Mouse (Mus musculus): ENCODE measurements around the gene Epha1.

The Epha1 gene

DNA sequence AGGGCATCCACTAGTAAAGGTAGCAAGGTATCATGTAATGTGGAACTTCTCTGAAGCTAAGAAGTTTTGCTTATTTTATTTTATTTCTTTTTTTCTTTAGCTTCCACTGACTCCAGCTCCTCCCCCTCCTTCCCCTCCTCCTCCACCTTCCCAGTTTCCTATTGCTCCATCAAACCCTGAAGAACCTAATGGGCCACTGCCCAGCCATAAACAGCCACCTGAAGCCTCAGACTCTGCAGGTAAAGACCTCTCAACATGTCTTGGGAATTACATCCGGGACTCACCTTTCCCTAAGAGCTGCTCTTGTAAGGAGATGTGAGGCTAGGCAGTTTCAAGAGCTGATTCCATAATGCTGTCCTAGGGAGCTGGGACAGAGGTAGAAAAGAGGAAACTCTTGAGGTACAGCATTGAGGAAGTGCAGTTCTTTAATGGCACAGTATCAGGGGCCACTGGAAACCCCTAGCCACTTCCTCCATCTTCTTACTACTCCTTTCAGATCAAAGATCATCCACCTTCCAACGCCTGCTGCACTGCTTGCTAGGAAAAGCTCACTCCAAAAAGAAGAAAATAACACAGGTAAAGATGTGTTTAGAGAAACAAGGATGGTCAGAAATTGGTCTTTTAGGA, 62.5 kb downstream of the Epha1 start:
- DNase-seq = no peak

- peak; percentile 66 for DNase-seq
Observed at GRCm38 (mm10) chr6:42309816-42310378, 63.2 kb downstream of the Epha1 start.
